Comparison of ENCODE assay signal across 16 mouse cellular contexts in the genomic region with DNA sequence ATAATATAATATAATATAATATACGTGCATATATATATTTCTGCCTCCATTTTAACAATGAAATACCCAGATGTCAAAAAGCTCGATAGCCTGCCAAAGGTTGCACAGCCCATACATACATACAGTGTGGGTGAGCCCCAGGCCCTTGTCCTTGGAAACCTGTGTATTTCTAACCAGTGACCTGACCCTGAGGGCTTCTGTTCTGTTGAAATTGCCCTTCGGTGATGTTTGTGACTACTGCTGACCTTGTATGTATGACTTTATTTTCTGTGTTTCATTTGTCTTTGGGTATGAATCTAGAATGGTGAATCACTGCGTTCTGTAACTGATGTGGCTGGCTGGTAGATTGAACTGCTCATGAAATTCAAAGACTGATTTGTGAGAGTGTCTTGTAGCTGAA.
"Had no signal": no experiment of that assay in that cellular context is flagged by ENCODE, and none has a peak within 500 bp of the region (broad histone marks: within the 10 kb centered on the region; RNA-seq: fewer than 3 reads in every experiment).

No protein-coding gene starts in this region.

- H3K4me2 ChIP-seq: neural tube, embryonic 13.5 days; neural tube, embryonic 15.5 days; stomach, embryonic 15.5 days had no signal

- H3K27ac ChIP-seq: neural tube, embryonic 13.5 days; neural tube, embryonic 15.5 days; stomach, embryonic 15.5 days; stomach, postnatal 0 days had no signal

- H3K4me1 ChIP-seq: neural tube, embryonic 15.5 days had no signal

- H3K36me3 ChIP-seq: neural tube, embryonic 13.5 days; neural tube, embryonic 15.5 days; stomach, embryonic 15.5 days had no signal

- H3K4me3 ChIP-seq: neural tube, embryonic 13.5 days; neural tube, embryonic 15.5 days; stomach, embryonic 15.5 days had no signal

- H3K9ac ChIP-seq: neural tube, embryonic 13.5 days; neural tube, embryonic 15.5 days; stomach, embryonic 15.5 days had no signal

- H3K27me3 ChIP-seq: neural tube, embryonic 13.5 days; neural tube, embryonic 15.5 days; stomach, embryonic 15.5 days had no signal

- DNase-seq: retina, postnatal 1 day; right cerebral cortex, adult 18-20 months; right cerebral cortex, postnatal 14 days; right cerebral cortex, postnatal 25 days; right cerebral cortex, postnatal 4 days; spleen, adult 18-20 months; thymus, adult 18-20 months; thymus, adult 2 months; thymus, postnatal 14 days; thymus, postnatal 25 days; thymus, postnatal 36 days; thymus, postnatal 4 days had no signal

- H3K9me3 ChIP-seq: neural tube, embryonic 13.5 days; neural tube, embryonic 15.5 days; stomach, embryonic 15.5 days had no signal
